Mouse (Mus musculus) lung, postnatal 36 days (tissue): Measurements from ENCODE around the gene Ddr2.
"Not testable (repeated sequence)": the region's sequence is repeated elsewhere in the genome, so short reads cannot be mapped to it uniquely, and the experiment has no call there.

Source experiments
- DNase-seq: peaks from one replicate; pipeline ENCODE4 v3.0.0; 2022; ENCODE audit warnings: mixed read lengths

Gene Ddr2

DNA sequence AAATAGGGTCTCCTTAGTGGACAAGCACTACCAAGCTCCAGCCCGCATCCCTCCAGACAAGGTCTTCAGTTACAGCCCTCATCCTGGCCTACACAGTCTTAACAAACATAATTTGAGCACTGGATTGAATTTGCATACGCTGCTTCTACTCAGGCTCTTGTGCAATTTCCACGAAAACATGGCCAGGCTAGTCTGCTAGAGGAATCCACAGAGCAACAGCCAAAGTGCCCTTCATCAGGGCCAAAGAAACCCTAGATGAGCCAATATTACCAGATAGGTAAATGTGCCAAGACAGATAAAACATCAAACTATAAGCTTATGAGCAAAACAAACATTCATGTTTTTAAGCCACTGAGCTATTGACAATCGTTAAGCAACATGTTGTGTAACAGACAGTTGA is 75.6 kb downstream of the Ddr2 start:
- DNase-seq = no peak

DNA sequence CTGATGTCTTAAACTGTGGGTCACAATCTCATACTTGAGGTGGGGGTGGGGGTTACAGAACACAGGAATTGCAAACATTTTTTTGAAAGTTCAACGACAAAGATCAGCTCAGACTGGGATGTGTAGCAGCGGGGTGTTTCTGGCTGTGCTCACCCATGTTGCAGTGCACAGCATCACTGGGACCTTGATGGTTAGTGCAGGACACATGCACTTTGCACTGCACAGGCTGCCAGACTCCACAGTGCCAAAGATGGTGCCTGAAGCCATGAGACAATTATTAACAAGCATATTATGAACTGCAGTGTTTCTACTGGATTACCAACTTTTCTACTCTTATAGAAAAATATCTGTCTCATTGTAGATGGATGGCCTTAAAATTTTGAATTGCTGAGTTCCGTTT is 78.9 kb downstream of the Ddr2 start:
- no peak for DNase-seq

- DNase-seq = no peak
Observed at GRCm38 (mm10) chr1:170014784-170015183, 95.8 kb downstream of the Ddr2 start.

DNA sequence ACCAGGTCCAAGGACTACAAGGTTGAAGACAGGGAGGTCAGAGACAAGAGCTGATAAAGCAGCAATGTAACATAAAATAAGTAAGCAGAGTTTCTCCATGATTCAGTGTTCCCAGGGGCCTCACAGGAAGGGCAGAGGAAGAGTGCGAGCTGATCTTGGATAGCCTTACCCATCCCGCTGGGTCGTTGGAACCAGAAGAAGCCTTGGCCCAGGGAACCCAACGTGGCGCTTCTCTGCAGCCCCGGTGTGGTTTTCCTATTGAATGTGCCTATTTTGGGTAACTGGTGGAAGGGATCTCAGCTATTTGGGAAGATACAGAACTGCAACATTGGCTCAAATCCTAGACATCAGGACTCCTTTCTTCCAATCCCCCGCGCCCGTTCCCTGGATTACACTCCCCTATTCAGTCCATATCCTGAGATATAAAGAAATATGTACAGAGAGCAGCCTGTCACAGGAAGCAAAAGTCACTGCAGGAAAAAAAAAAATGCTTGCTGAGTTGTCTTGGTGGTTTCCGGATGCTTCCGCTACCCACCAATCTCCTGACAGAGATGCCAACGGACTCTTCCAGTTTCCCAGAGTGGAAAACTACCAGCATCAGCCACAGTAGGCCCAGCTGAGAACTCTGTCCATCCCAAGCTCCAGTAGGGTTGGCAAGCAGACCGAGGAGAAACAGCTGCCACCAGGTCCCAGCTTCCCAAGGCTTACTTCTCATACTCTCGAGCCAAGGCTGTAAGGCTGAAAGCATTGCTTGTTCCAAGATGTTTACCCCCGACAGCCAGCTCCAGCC is 99.7 kb downstream of the Ddr2 start:
- DNase-seq = peak; percentile 74

DNA sequence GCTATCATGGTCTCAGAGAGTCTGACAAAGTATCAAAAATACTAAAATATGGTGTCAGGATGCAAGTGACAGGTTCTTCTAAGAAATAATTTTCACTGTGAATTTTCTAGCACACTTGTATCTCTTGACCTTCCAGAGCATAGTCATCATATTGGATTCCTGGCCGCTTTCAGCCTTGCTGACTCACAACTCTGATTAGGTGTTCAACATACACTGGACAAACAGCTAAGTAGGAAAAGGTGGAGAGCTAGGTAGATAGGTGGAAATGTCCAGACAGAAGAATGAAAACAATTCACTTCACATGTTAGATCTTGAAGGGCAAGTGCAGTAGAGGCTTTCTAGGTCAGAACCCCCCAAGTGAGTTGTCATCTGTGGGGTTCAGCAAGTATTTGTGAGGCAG is 101.3 kb downstream of the Ddr2 start:
- DNase-seq = no peak

DNA sequence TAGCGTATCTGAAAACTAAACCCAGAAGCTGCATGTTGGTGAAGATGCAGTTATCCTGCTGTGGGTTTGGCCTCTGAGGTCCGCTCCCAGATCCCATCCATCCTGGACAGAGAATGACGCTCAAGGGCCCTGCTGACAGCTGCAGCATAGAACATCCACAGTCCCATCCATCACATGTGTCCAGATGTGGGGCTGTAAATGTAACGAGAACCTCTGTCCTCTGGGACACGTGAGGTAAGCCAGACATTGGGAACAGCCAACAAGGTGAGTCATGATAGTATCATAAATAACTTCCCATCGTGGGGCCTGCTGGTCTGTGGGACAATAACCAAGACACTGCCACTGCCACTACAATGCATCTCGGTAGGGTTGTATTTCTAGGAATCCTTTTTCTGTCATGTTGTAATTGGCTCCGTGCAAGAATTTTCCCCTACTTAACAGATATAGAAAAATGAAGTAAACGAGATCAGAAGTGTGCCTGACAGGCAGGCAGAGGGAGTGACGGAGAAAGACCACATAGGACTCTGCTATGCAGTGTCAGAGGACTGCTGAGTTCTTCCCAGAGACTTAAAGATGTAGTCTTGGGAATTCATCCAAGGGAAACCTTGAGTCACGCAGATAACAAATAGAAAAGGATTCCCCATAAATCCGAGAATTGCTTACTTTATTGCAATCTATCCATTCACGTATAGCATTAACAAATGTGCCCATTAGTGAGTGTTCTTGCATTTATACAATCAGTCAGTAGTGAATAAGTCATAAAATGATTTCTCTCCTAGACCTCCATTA is 101.9 kb downstream of the Ddr2 start:
- no peak for DNase-seq

GRCm38 (mm10) chr1:170006516-170006915 is 104.0 kb downstream of the Ddr2 start:
- peak; percentile 88 for DNase-seq

- no peak for DNase-seq
Observed at GRCm38 (mm10) chr1:170005297-170005696, 105.3 kb downstream of the Ddr2 start.

GRCm38 (mm10) chr1:169993901-169994300 is 116.7 kb downstream of the Ddr2 start:
- not testable (repeated sequence) for DNase-seq

DNA sequence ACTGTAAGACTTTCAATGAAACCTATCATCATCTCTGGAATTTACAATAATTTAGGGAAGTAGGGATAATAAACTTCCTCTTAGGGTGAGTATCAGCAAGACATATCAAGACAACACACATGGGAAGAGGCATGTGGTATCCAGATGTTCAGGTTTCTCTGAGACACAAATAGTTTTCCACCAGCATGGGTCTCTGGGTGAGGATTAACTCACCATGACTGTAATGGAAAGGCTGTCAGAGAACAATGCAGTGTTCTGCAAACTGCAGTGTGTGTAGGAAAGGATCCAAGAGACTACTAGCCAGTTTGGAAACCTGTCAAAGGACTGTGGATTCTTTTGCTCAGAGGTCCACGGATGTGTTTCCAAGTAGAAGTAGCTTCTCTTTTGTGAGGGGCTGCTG is 124.4 kb downstream of the Ddr2 start:
- DNase-seq = no peak

GRCm38 (mm10) chr1:169977621-169978020 is 132.9 kb downstream of the Ddr2 start:
- DNase-seq = no peak

DNA sequence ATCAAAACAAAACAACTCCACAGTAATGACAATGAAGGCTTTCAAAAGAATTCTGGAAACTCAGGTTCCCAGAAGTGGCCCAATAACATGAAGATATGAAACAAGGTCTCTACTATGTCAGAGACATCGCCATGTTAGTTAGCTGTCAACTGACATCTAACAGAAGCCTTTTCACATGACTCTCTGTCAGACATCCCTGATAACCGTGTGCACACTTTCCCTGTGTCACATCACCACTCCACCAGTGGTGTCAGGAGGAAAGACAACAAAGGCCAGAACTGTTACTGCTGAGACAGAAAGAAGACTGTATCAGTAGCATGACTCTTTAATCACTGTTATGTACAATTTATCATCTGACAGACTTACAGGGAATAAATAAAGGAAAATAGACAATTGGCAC is 138.6 kb downstream of the Ddr2 start:
- no peak for DNase-seq

DNA sequence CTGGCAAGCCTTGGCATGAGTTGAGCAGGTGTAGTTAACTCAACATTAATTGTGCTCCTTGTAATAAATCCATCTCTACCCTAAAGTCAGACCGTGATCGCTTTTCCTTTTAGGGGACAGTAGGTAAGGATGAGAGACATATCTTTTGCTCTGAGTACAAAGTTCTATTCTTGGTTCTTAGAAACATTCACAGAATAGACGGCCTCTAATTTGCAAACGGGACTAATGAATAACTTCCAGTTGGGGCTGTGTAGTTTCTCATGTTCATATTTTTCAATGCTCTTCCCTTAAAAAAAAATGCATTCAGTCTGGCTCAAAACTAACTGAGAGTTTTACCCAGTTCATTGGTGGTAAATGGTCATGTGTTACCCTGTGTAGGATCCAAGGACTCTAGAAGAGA is 139.6 kb downstream of the Ddr2 start:
- no peak for DNase-seq

GRCm38 (mm10) chr1:169969516-169969886 is 141.1 kb downstream of the Ddr2 start:
- no peak for DNase-seq

DNA sequence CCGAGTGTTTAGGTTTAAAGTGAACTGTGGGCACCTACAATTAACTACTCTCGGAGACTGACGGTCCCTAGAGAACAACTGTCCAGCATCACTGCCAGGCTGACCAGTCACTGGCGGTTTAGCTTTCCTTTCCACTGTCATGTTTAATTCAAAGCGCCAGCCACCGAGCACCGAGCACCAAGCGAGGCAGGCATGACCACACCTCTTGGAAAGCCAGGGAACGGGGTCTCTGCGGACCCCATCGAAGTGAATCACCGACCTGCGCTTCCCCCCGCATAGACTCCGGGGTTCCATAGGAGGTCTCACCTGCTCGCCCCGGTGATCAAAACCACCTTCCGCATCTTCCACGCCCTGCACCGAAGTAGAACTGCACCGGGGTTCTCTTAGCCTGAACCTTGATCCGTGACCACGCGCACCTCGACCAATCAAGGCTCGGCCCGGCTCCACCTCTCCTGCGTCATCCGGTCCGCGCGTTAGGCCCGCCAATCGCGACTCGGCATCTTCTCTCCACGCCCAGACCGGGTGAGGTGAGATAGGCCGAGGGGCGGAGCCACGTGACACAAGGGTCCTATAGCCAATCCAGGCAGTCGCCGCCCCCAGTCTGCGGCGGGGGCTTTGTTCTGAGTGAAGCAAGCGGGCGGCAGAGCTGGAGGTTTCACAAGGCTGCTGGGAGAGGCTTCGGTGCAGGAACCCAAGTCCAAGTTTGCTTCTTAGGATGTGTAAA is 141.6 kb downstream of the Ddr2 start, which contains the start of gene Hsd17b7:
Hsd17b7 (minus strand) TSS at position 450 of the 724 bp plus-strand sequence.
- DNase-seq = peak; percentile 100

- no peak for DNase-seq
Observed at GRCm38 (mm10) chr1:169953106-169953505, 157.5 kb downstream of the Ddr2 start.

GRCm38 (mm10) chr1:169952636-169953035 is 157.9 kb downstream of the Ddr2 start:
- DNase-seq = no peak

- no peak for DNase-seq
Observed at GRCm38 (mm10) chr1:169951561-169951960, 159.0 kb downstream of the Ddr2 start.

- peak; percentile 19 for DNase-seq
Observed at GRCm38 (mm10) chr1:169950651-169951050, 159.9 kb downstream of the Ddr2 start.

DNA sequence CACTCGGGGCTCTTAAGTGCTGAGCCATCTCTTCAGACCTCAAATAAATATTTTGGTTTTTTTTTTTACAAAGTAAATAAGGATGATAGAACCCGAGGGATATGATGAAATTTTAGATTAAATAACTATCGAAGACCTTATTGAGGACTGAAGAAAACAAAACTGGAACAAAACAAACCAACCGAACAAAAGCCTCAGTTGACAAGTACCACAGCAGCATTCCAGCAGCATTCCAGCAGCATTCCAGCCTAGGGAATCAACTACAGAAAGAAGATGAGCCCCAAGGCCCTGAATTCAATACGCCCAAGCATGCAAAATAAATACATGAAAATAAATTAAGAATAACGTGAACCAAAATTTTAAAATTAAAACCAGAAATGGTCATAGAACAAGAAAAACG is 160.6 kb downstream of the Ddr2 start:
- no peak for DNase-seq

DNA sequence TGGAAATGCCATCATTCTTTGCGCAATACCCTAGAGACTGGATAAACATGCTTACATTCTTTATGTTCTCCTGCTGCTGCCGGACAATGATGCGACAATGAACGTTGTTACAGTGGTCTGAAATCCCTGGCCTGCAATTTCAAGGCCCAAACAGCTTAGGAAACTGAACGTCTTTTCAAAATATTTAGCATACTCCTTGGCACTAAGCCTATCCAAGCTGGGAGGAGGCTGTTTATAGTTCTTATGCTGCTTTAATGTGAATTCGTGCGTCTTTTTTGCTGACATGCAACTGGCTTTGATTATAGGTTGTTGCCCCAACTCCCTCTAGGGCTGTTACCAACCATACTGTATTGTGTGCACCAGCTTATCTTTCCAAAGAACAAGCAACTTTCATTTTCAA is 161.7 kb downstream of the Ddr2 start:
- no peak for DNase-seq

- DNase-seq = no peak
Observed at GRCm38 (mm10) chr1:169948280-169948679, 162.3 kb downstream of the Ddr2 start.

GRCm38 (mm10) chr1:169947654-169948053 is 162.9 kb downstream of the Ddr2 start:
- no peak for DNase-seq

DNA sequence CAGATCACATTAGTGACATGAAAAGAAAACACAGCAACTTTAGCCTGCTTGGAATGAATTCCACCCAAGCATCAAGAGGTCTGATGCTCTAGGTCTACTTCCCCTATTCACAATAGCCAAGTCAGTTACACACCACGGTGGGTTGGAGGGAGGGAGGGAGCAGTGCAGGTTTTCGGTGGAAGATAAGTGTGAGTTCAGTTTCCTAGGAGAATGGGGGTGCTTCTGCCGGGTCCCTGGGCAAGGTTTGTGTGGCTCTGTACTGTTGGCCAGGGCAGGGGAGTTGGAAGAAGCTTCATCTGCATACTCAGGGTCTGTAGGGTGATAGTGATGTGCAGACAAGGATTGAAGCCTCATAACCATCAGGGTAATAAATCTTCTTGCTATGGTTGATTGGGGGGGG is 164.6 kb downstream of the Ddr2 start:
- DNase-seq = no peak
